Mouse (Mus musculus) CD8-positive naive resting alpha-beta T cell, adult 57 days (primary cell): Measurements from ENCODE around the gene Glipr1l3. TPM values are rescaled to one million over a fixed set of nuclear protein-coding genes. Genes with fewer than 3 reads are reported as not detected.

Source experiments
- total RNA-seq: library from RNA; stranded (reverse); gene quantifications from one replicate; pipeline ENCODE4 v1.2.4, GENCODE M21; 2023

Gene Glipr1l3
- total RNA-seq: not detected

DNA sequence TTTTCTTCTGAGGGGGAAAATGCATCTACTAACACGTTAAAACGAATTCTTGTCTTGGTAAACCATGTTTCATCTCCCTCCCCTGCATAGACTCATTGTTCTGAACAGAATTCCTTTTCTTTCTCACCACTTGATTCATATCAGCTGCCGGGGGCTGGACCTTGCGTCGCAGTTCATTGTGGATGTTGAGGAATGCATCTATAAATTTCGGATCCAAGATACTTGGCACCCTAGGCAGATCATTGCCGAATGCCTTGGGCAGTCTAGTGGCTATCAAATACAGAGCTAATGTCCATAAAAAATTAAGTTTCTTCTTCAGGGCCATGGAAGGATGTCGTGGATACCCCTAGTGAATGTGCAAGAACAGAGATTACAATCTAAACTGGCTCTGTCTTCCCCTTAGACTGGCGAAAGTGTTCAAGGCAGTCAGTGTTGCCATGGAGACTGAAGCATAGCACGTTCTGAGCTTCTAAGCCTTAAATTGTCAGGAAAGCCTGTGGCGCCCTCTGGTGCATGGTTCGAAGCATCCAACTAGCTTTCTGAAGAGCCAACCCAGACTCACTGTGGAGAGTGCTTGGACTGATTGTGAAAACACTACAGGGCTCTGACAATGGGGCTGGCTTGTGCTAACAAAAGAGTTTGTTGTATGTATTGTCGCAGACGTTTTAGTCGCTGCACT is at the start of gene Glipr1l3:
Gene Glipr1l3 (minus strand): TSS at position 446 of the 679 bp plus-strand sequence.

DNA sequence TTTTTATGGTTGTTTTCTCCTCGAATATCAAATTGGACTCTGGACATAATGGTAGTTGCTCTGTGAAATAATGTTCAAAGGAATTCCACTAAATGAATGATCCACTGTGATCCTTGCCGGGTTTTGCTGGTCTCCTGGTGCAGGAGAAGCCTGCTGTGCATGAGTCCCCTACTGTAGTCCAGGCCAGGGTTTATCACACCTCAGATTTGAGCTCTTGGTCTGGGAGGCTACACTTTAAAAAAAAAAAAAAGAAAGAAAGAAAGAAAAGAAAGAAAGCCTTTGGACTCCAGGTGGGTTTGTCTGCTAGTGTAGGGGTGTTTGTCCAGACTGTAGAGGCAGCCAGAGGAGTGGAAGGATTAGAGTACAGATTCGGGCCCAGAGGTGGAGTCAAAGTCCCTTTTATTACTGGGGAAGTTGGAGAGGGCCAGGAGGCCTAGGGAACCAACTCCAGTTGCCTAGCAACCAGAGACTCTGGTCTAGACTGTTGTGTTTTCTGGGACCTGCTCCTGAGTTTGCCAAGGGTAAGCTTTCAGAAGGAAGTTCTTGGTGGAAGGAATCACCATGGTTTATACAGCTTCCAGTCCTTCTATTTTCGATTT is 3.1 kb upstream of the Glipr1l3 start, which contains the start of gene Caps2:
Gene Caps2 (plus strand): TSS at position 454 of the 599 bp plus-strand sequence.

Other genes with a start within 250 kb of the Glipr1l3 start
- 50.1 TPM for gene Krr1, start 187.7 kb downstream of the Glipr1l3 start, total RNA-seq
- 51.4 TPM for gene Glipr1, start 157.7 kb downstream of the Glipr1l3 start, total RNA-seq
- not detected for gene Glipr1l1, start 100.1 kb downstream of the Glipr1l3 start, total RNA-seq
- gene Glipr1l2, start 77.0 kb downstream of the Glipr1l3 start, total RNA-seq: not detected
- not detected for gene Caps2, start 3.3 kb upstream of the Glipr1l3 start, total RNA-seq
- gene Kcnc2, start 110.8 kb upstream of the Glipr1l3 start, total RNA-seq: not detected